Mouse (Mus musculus) liver, postnatal 0 days (tissue): ENCODE results near the gene Socs5. TPM values are rescaled to one million over a fixed set of nuclear protein-coding genes. Genes with fewer than 3 reads are reported as not detected.

Source experiments
- ATAC-seq: fragments of 200-750 bp; cut with Nextera tagmentation; 2 replicates; pipeline ENCODE4 v1.8.0; 2017; ENCODE audit warnings: mild to moderate bottlenecking, moderate library complexity
- DNase-seq: peaks from one replicate; pipeline ENCODE4 v3.0.0-alpha.2; 2016
- H3K27ac ChIP-seq: fragments of 300-500 bp; sonication (generic); 2 replicates; pipeline ENCODE4 v1.5.1; 2014; ENCODE audit warnings: antibody characterized with exemption, moderate library complexity, mild to moderate bottlenecking, low read depth
- H3K27me3 ChIP-seq: fragments of 300-500 bp; sonication (generic); 2 replicates; pipeline ENCODE4 v1.6.1; 2014; ENCODE audit warnings: low read length, control low read depth, mixed read lengths; ENCODE audit not compliant: insufficient read depth
- H3K36me3 ChIP-seq: fragments of 300-500 bp; sonication (generic); replicated peaks from 2 replicates; pipeline ENCODE4 v1.6.1; 2014; ENCODE audit warnings: mild to moderate bottlenecking, control low read depth, low read length, moderate library complexity, mixed read lengths; ENCODE audit not compliant: insufficient read depth
- H3K4me1 ChIP-seq: fragments of 300-500 bp; sonication (generic); 2 replicates; pipeline ENCODE4 v1.6.1; 2014; ENCODE audit warnings: antibody characterized with exemption, mild to moderate bottlenecking, control low read depth; ENCODE audit not compliant: insufficient read depth
- H3K4me2 ChIP-seq: fragments of 300-500 bp; sonication (generic); 2 replicates; pipeline ENCODE4 v1.6.1; 2014; ENCODE audit warnings: low read depth, mild to moderate bottlenecking, low read length, moderate library complexity, mixed read lengths
- H3K4me3 ChIP-seq: fragments of 300-500 bp; sonication (generic); 2 replicates; pipeline ENCODE4 v1.5.1; 2014; ENCODE audit warnings: low read depth, low read length
- H3K9ac ChIP-seq: fragments of 300-500 bp; sonication (generic); replicated peaks from 2 replicates; pipeline ENCODE4 v1.6.1; 2014; ENCODE audit warnings: mild to moderate bottlenecking, moderate library complexity
- H3K9me3 ChIP-seq: fragments of 300-500 bp; sonication (generic); 2 replicates; pipeline ENCODE4 v1.6.1; 2016; ENCODE audit warnings: mild to moderate bottlenecking, control low read depth, low read length, mixed read lengths
- CTCF ChIP-seq: sonication (generic); IDR thresholded peaks from 2 replicates; pipeline ENCODE4 v1.5.1; 2016; ENCODE audit warnings: antibody characterized with exemption, low read depth
- EP300 ChIP-seq: IDR thresholded peaks from 2 replicates; pipeline ENCODE4 v1.6.1; 2016; ENCODE audit warnings: antibody characterized with exemption, low read depth, mild to moderate bottlenecking
- WGBS: fragments of 180-500 bp; shearing (Covaris S2); extraction: QIAGEN DNeasy Blood & Tissue Kit; methylation state at CpG from one replicate; pipeline ENCODE4 v1.1.7; 2014; ENCODE audit not compliant: insufficient replicate concordance; 5-methylcytosine and 5-hydroxymethylcytosine counted together
- microRNA-seq: library from miRNA; unstranded; fragments of <30 nt; microRNA quantifications from one replicate; pipeline ENCODE4, GENCODE M21; 2016
- polyA plus RNA-seq: library from polyadenylated mRNA; unstranded; fragments of >200 nt; fragmentation: Nextera tagmentation; extraction: Ambion mirVana; gene quantifications from 2 replicates; pipeline ENCODE4 v1.2.1, GENCODE M21; 2015

The Socs5 gene
- polyA plus RNA-seq, 1 experiment from 2014 or later = 1.4 TPM

DNA sequence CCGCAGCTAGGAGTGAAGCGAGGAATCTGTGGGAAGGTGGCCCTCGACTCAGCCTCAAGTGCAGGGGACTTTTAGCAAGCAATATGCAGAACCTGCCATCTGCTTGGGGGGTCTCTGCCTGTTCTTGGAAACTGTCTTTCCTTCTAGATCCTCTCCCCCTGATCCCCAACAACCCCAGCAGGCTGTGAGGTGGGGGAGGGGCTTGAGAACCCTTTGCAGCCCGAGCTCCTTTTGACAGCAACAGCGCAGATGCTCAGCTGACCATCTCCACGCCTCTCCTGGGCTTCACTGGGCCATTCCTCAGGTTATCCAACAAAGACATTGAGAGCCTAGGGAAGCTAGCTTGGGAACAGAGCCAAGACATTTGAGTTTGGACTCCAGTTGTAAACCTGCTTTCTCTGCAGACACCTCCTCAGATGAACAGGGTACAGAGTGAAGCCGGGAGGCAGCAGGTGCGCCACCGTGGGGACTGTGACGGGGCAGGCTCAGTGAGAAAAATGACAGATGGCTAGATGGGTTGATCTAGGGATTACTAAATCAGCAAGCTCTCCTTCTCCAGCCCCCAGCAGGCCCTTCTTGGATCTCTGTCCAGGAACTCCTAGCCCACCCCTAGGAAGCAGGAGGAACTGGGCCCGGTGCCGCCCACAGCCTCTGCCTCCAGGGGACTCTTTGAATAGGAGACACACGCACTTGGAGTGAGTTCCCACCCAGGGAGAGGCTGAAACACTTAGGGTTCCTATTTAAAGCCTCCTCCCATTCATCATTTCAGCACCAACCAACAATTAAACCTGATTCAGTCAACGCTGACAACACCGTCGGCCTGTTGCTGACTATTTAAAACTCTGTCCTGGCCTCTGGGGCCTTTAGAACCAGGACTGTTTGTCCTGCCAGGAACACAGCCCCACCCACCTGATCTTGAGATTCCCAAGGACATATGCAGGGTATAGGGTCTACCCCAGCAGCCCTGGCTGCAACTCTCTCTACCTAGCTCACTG is 71.4 kb downstream of the Socs5 start:
- H3K36me3 ChIP-seq = no peaks in the 10 kb centered on the region
- DNase-seq (no peak), ATAC-seq (no peak)

DNA sequence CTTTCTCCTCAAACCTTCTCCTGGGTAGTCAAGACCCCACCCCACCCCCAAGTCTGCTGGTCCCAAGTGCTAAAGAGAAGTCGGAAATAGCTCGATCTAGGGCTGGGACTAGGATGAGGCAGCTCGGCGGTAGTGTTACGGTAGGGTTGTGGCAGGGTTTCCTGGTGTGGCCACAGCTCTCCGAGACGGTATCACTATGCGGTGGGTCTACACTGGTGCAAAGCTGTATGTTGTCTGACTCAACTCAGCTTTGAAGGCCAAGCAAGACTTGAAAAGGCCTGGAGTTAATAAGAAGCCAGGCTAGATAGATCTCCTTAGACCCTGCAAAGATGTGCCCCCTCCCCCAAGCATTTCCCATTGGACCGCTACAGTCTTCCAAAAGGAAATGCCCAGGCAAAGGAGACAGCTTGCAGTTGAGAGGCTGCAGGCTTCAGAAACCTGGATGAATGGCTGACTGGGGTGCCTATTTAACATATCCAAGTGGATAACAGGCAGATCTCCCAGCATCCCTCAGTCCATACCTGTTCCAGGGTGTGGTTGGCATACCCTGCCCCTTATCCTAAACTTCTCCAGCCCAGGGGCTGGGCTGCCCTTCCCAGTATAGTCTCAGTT is 72.6 kb downstream of the Socs5 start:
- Histone ChIP-seq H3K4me2 (no peak overlapping the region), H3K4me1 (0 out of 2 replicates have a peak, but pooled peaks cover 3% of the 10 kb centered on the region), H3K27me3 (no peaks in the 10 kb centered on the region), H3K36me3 (no peaks in the 10 kb centered on the region), H3K4me3 (no peak overlapping the region), H3K9me3 (no peaks in the 10 kb centered on the region), H3K27ac (no peak overlapping the region), H3K9ac (no peak overlapping the region)
- DNase-seq (no peak), ATAC-seq (no peak)
- WGBS = 47% methylated on average over 9 of the region's 9 CpGs
- TF ChIP-seq EP300 (no peak), CTCF (no peak)

More for the DNA sequence above, 71.4 kb downstream of the Socs5 start:
- WGBS = 65% methylated on average over 16 of the region's 16 CpGs
- Histone ChIP-seq H3K9me3 (no peaks in the 10 kb centered on the region), H3K4me3 (no peak overlapping the region), H3K9ac (no peak overlapping the region), H3K4me1 (0 out of 2 replicates have a peak, but pooled peaks cover 3% of the 10 kb centered on the region), H3K27me3 (no peaks in the 10 kb centered on the region), H3K27ac (no peak overlapping the region), H3K4me2 (no peak overlapping the region)
- TF ChIP-seq EP300 (no peak), CTCF (no peak)

DNA sequence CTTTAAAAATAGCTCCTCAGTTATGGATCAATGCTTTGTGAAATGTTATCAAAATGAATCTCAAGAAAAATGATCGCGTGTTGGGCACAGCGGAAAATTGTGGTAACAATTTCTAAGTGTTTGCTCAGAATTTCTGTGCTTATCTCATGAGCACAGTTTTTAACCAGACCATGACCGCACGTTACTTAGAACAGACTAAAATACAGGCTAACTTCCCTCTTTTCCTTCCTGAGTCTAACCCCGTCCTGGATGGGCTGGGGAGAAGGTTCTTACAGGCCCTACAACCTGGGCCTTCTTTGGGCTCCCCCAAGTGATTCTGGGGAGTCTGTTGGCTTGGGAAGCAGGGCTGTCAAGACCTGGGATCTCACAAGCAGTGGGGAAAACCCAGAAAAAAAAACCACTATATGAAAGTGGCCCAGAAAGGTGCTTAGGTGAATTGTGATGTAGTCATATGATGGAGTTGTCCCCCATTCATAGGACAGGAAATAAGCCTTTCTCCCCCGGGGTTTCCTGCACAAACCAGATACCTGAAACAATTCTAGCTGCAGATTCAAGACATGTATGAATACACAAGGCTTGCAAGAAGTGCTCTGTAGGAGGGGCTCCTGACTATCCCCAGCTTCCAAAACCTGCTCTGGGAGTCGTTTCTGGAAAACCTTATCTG is 74.3 kb downstream of the Socs5 start:
- no peak for TF ChIP-seq CTCF
- TF ChIP-seq EP300 = no peak
- 30% methylated on average over 8 of the region's 8 CpGs for WGBS
- H3K27ac ChIP-seq = no peak overlapping the region
- no peak overlapping the region for H3K4me3 ChIP-seq
- no peak for DNase-seq
- H3K4me2 ChIP-seq = no peak overlapping the region
- H3K9ac ChIP-seq = no peak overlapping the region
- H3K36me3 ChIP-seq = no peaks in the 10 kb centered on the region
- H3K9me3 ChIP-seq = no peaks in the 10 kb centered on the region
- H3K27me3 ChIP-seq = no peaks in the 10 kb centered on the region
- 0 out of 2 replicates have a peak, but pooled peaks cover 3% of the 10 kb centered on the region for H3K4me1 ChIP-seq
- no peak for ATAC-seq

DNA sequence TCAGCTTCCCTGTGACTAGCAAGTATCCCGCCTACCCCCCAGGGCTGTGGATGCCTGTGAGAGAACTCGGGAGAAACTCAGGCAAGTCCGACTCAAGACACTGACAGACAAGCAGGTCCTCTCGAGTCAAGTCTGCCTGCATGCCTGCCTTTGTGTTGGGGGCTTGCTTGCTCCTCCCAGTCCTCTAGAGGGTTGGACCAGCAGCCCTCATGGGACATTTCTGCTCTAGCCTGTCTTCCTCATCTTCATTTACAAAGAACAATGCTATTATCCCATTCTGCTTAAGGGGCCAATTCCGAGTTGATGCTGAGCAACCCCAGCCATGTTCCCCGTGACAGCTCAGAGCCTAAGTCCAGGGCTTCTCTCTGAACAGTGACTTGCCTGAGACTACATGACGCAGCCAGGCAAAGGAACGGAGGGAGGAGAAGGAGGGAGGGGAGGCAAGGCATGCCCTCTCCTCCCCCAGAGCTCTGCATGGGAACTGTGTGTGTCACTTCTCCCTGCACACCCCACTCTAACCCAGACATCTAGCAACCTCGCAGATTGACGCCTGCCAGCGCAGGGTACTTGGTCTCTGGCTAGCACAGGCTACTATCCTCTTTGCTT is 78.1 kb downstream of the Socs5 start:
- H3K27me3 ChIP-seq = no peaks in the 10 kb centered on the region
- 0 out of 2 replicates have a peak, but pooled peaks cover 3% of the 10 kb centered on the region for H3K4me1 ChIP-seq
- no peak overlapping the region for H3K4me3 ChIP-seq
- no peak overlapping the region for H3K9ac ChIP-seq
- no peak for DNase-seq
- TF ChIP-seq EP300 (no peak), CTCF (no peak)
- no peaks in the 10 kb centered on the region for H3K36me3 ChIP-seq
- H3K9me3 ChIP-seq = no peaks in the 10 kb centered on the region
- 29% methylated on average over 11 of the region's 11 CpGs for WGBS
- ATAC-seq = no peak
- H3K4me2 ChIP-seq = no peak overlapping the region
- H3K27ac ChIP-seq = no peak overlapping the region

DNA sequence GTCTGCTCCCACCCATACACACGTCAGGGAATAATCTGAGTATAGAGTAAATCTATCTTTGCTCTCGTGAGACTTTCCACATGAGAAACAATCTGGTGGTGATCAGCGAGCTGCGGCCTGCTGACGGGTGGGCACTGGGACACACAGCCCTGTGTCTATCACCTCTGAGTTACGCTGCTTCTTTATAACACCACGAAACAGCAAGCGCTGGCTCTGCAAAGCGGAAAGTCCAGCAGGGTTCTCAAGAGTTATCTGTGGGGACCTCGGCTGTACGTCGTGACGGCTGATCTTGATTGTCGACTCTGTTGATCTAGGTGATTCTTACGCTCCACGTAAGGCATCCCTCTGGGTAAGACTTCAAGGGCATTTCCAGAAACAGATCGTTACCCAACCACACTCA is 79.5 kb downstream of the Socs5 start:
- Histone ChIP-seq H3K4me3 (no peak overlapping the region), H3K4me2 (no peak overlapping the region), H3K27ac (no peak overlapping the region), H3K9me3 (no peaks in the 10 kb centered on the region), H3K9ac (no peak overlapping the region), H3K36me3 (no peaks in the 10 kb centered on the region), H3K4me1 (no peaks in the 10 kb centered on the region), H3K27me3 (no peaks in the 10 kb centered on the region)
- no peak for DNase-seq
- no peak for ATAC-seq
- WGBS = 70% methylated on average over 17 of the region's 17 CpGs
- TF ChIP-seq CTCF (no peak), EP300 (no peak)

Small RNAs within 50 kb of the gene (microRNA-seq; reads per million reads assigned to microRNA genes)
- not detected for gene Gm22346

Other genes starting within 250 kb of the Socs5 start
- gene Tmem247, start 190.3 kb upstream of the Socs5 start, polyA plus RNA-seq = not detected in 2 replicates
- gene Atp6v1e2, start 159.8 kb upstream of the Socs5 start, polyA plus RNA-seq = not detected in 2 replicates
- gene Rhoq, start 144.6 kb upstream of the Socs5 start, polyA plus RNA-seq = 1.5 and 1.6 TPM in 2 replicates
- gene Pigf, start 82.3 kb upstream of the Socs5 start, polyA plus RNA-seq = 13.2 and 14.8 TPM in 2 replicates
- gene Cript, start 82.1 kb upstream of the Socs5 start, polyA plus RNA-seq = 64.4 and 66.6 TPM in 2 replicates
- gene Mcfd2, start 158.3 kb downstream of the Socs5 start, polyA plus RNA-seq = 139 and 148 TPM in 2 replicates
- 10.1 and 12.1 TPM in 2 replicates for gene Ttc7, start 175.2 kb downstream of the Socs5 start, polyA plus RNA-seq